ENCODE assay signal across 9 mouse cellular contexts in genomic region chr11:54973481-54974212, GRCm38 (mm10). TPM values are rescaled to one million over a fixed set of nuclear protein-coding genes. Genes with fewer than 3 reads are reported as not detected.
DNase-seq lines count a peak whose midpoint lies in the region; ATAC-seq and TF ChIP-seq lines count a peak whose summit lies in the region.
"Had no signal": no experiment of that assay in that cellular context is flagged by ENCODE, and none has a peak within 500 bp of the region (broad histone marks: within the 10 kb centered on the region; RNA-seq: fewer than 3 reads in every experiment).

No protein-coding gene starts in this region.

- peak; percentile 35 to 57 for DNase-seq in frontal cortex, postnatal 10 days (ENCODE audit: low spot score in 2 of 2)
- no peak for DNase-seq in frontal cortex, adult 2 months (ENCODE audit: extremely low spot score in 1 of 2, low spot score in 1 of 2)
- peak; percentile 57 for DNase-seq in adrenal gland, postnatal 10 days
- DNase-seq in heart, adult 18-20 months: peak; percentile 67 to 80
- peak; percentile 74 for DNase-seq in retina, postnatal 1 day
- DNase-seq in c-Kit-positive CD71-positive TER-119-positive erythroid progenitor cells, embryonic 14.5 days (ENCODE audit: low spot score): no peak

- peak; percentile 54 for ATAC-seq in intestine, postnatal 0 days
- ATAC-seq in lung, embryonic 16.5 days (ENCODE audit: low read depth): peak; percentile 75

- peaks cover 4% of the 10 kb centered on the region for H3K4me1 ChIP-seq in intestine, postnatal 0 days (replicated peaks; ENCODE audit: control insufficient read depth, insufficient read depth, low read length)
- H3K4me1 ChIP-seq in lung, embryonic 16.5 days (replicated peaks; ENCODE audit: control insufficient read depth, insufficient read depth, low read length): peaks cover 8% of the 10 kb centered on the region

- H3K4me3 ChIP-seq in intestine, postnatal 0 days (ENCODE audit: low read depth, low read length): no peak overlapping the region
- no peak overlapping the region for H3K4me3 ChIP-seq in lung, embryonic 16.5 days (ENCODE audit: low read length)

- no peak overlapping the region for H3K9ac ChIP-seq in intestine, postnatal 0 days (ENCODE audit: low read depth, low read length)
- H3K9ac ChIP-seq in lung, embryonic 16.5 days (ENCODE audit: low read length): peak overlapping the region; percentile 48; the same call in 1 of the 2 replicates

- no peak for TF ChIP-seq CTCF in intestine, postnatal 0 days (IDR thresholded peaks at IDR 0.05; ENCODE audit: low read depth)

- no peaks in the 10 kb centered on the region for H3K9me3 ChIP-seq in intestine, postnatal 0 days (ENCODE audit: control insufficient read depth)
- no peaks in the 10 kb centered on the region for H3K9me3 ChIP-seq in lung, embryonic 16.5 days (ENCODE audit: control insufficient read depth, low read length)
- H3K9me3 ChIP-seq: G1E had no signal

- H3K27me3 ChIP-seq in intestine, postnatal 0 days (replicated peaks; ENCODE audit: control insufficient read depth, insufficient read depth, low read length): no peaks in the 10 kb centered on the region
- no peaks in the 10 kb centered on the region for H3K27me3 ChIP-seq in lung, embryonic 16.5 days (ENCODE audit: control insufficient read depth, insufficient read depth, low read depth, low read length)

- H3K27ac ChIP-seq in intestine, postnatal 0 days (ENCODE audit: low read depth, low read length): peak overlapping the region; percentile 64
- no peak overlapping the region; the same call in 1 of the 2 replicates for H3K27ac ChIP-seq in lung, embryonic 16.5 days (ENCODE audit: low read length)

- 34% methylated on average over 8 of the region's 8 CpGs for WGBS in intestine, postnatal 0 days
- WGBS in lung, embryonic 16.5 days: 38% methylated on average over 8 of the region's 8 CpGs

- no peaks in the 10 kb centered on the region; the same call in 1 of the 2 replicates for H3K36me3 ChIP-seq in intestine, postnatal 0 days (ENCODE audit: control insufficient read depth, insufficient read depth)
- H3K36me3 ChIP-seq in lung, embryonic 16.5 days (ENCODE audit: control insufficient read depth, insufficient read depth, low read length): peaks cover under 1% of the 10 kb centered on the region
- H3K36me3 ChIP-seq: G1E had no signal

- no peak overlapping the region for H3K4me2 ChIP-seq in intestine, postnatal 0 days (replicated peaks; ENCODE audit: low read depth)
- H3K4me2 ChIP-seq in lung, embryonic 16.5 days (ENCODE audit: low read depth, low read length): 0 out of 2 replicates have a peak overlapping the region, but pooled peaks have one; percentile 12

RNA-seq across cellular contexts. Expression of gene Tnip1, which starts 10.9 kb away (rescaled TPM):
- 21.9 and 24.0 TPM in 2 replicates for polyA plus RNA-seq in frontal cortex, adult 2 months (2012; rRNA removed)
- 10 to 100 TPM; 53.2 to 64.1 TPM for total RNA-seq in adrenal gland, postnatal 10 days (2021)
- 10 to 100 TPM; 26.7 to 32.7 TPM for total RNA-seq in heart, adult 18-20 months (2021)
- polyA plus RNA-seq in intestine, postnatal 0 days (2015; fragmentation: Nextera tagmentation; extraction: Ambion mirVana): 29.9 and 30.3 TPM in 2 replicates
- polyA plus RNA-seq in lung, embryonic 16.5 days (2015; fragmentation: Nextera tagmentation; extraction: Ambion mirVana): 18.7 and 19.2 TPM in 2 replicates

RNA-seq across cellular contexts. Expression of gene Anxa6, which starts 59.6 kb away (rescaled TPM):
- 76.6 and 76.8 TPM in 2 replicates for polyA plus RNA-seq in frontal cortex, adult 2 months (2012; rRNA removed)
- total RNA-seq in adrenal gland, postnatal 10 days (2021): 100 to 1,000 TPM; 181 to 222 TPM
- total RNA-seq in heart, adult 18-20 months (2021): 100 to 1,000 TPM; 206 to 210 TPM
- polyA plus RNA-seq in intestine, postnatal 0 days (2015; fragmentation: Nextera tagmentation; extraction: Ambion mirVana): 86.9 and 89.2 TPM in 2 replicates
- 406 and 415 TPM in 2 replicates for polyA plus RNA-seq in lung, embryonic 16.5 days (2015; fragmentation: Nextera tagmentation; extraction: Ambion mirVana)

Comparison
In these comparisons a context has a peak if more than half of its experiments do, and no peak if none do; other contexts are left out.
1. DNase-seq: peak in frontal cortex, postnatal 10 days (2 of 2), adrenal gland, postnatal 10 days (single experiment), heart, adult 18-20 months (2 of 2) and retina, postnatal 1 day (single experiment); none in frontal cortex, adult 2 months (0 of 2) and c-Kit-positive CD71-positive TER-119-positive erythroid progenitor cells, embryonic 14.5 days (single experiment).